Mouse (Mus musculus): Measurements from ENCODE around the gene B3galt4. TPM values are rescaled to one million over a fixed set of nuclear protein-coding genes. Genes with fewer than 3 reads are reported as not detected.

B3galt4 gene
- polyA plus RNA-seq, 1 experiment, result 0.45 TPM

DNA sequence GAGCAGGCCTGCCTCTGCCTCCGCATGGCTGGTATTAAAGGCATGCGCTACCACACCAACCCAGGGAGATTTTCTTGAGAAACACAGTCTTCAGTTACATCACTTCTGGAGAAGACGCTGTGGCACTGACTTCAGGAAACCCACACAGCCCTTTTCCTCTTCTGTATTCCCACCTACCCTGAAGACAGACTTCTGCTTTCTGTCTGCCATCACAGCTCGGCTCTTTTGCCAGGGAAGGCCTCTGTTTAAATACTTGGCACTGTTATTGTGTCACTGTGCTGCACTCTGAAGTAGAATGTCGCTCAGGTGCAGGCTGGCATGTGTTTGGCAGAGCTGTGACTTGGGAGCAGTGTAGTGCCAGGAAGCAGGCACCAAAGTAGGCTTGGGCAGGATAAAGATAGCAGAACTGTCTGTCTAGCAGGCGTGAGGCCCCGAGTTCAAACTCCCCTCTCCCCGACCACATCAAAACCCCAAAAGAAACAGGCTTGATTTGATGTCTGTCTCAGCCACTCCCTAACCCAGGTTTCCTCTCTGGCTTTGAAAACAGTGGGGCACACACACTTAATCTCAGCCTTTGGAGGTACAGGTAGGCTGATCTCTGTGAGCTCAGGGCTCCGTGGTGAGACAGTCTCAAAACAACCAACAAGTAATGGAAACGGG lies 3.7 kb downstream of the B3galt4 start:
- no peaks in the 10 kb centered on the region for H3K27me3 ChIP-seq (ENCODE audit: control insufficient read depth)
- peaks cover 88% of the 10 kb centered on the region for H3K36me3 ChIP-seq (ENCODE audit: control insufficient read depth)
- H3K4me3 ChIP-seq (replicated peaks), result no peak overlapping the region
- no peak for TF ChIP-seq GATA1 (IDR thresholded peaks at IDR 0.05; ENCODE audit: low read length)
- no peak for TF ChIP-seq TAL1 (IDR thresholded peaks at IDR 0.05; ENCODE audit: low read length)
- no peaks in the 10 kb centered on the region for H3K9me3 ChIP-seq (ENCODE audit: control insufficient read depth, low read length)
- H3K4me1 ChIP-seq (ENCODE audit: control insufficient read depth), result peaks cover 46% of the 10 kb centered on the region

- peaks cover 61% of the 10 kb centered on the region for H3K36me3 ChIP-seq (ENCODE audit: control insufficient read depth)
- no peak overlapping the region for H3K4me3 ChIP-seq (replicated peaks)
- H3K9me3 ChIP-seq (ENCODE audit: control insufficient read depth, low read length), result no peaks in the 10 kb centered on the region
- H3K4me1 ChIP-seq (ENCODE audit: control insufficient read depth), result peaks cover 38% of the 10 kb centered on the region
- H3K27me3 ChIP-seq (ENCODE audit: control insufficient read depth), result no peaks in the 10 kb centered on the region
- TF ChIP-seq GATA1 (IDR thresholded peaks at IDR 0.05; ENCODE audit: low read length), result no peak
- no peak for TF ChIP-seq TAL1 (IDR thresholded peaks at IDR 0.05; ENCODE audit: low read length)
Measured at GRCm38 (mm10) chr17:33943454-33943853, 7.8 kb downstream of the B3galt4 start.

GRCm38 (mm10) chr17:33941381-33941780 lies 9.9 kb downstream of the B3galt4 start:
- H3K4me3 ChIP-seq (replicated peaks), result peak overlapping the region; percentile 96
- TF ChIP-seq GATA1 (IDR thresholded peaks at IDR 0.05; ENCODE audit: low read length) (no peak), TAL1 (IDR thresholded peaks at IDR 0.05; ENCODE audit: low read length) (no peak)
- H3K27me3 ChIP-seq (ENCODE audit: control insufficient read depth), result no peaks in the 10 kb centered on the region
- H3K36me3 ChIP-seq (ENCODE audit: control insufficient read depth), result peaks cover 61% of the 10 kb centered on the region
- H3K9me3 ChIP-seq (ENCODE audit: control insufficient read depth, low read length), result no peaks in the 10 kb centered on the region
- H3K4me1 ChIP-seq (ENCODE audit: control insufficient read depth), result peaks cover 44% of the 10 kb centered on the region

DNA sequence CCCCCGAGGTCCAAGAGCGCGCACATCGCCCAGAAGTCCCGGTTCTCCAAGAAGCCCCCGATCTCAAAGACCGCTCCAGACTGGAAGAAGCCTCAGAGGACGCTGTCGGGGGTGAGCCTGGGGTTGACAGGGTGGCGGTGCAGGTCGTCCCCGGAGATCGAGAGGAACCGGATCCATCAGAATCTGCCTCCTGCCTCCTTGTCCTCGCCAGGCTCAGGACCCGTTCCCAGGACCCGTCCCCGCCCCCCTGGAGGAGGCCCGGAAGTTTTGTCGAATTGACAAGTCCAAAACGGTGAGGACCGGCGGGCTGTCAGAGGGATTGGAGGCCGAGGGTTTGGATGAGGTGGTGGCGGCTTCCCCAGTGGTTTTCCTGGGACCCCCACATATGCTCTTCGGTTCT lies 10.3 kb downstream of the B3galt4 start:
- H3K4me1 ChIP-seq (ENCODE audit: control insufficient read depth), result peaks cover 46% of the 10 kb centered on the region
- peaks cover 57% of the 10 kb centered on the region for H3K36me3 ChIP-seq (ENCODE audit: control insufficient read depth)
- no peaks in the 10 kb centered on the region for H3K9me3 ChIP-seq (ENCODE audit: control insufficient read depth, low read length)
- TF ChIP-seq TAL1 (IDR thresholded peaks at IDR 0.05; ENCODE audit: low read length), result no peak
- TF ChIP-seq GATA1 (IDR thresholded peaks at IDR 0.05; ENCODE audit: low read length), result no peak
- H3K4me3 ChIP-seq (replicated peaks), result peak overlapping the region; percentile 96
- H3K27me3 ChIP-seq (ENCODE audit: control insufficient read depth), result no peaks in the 10 kb centered on the region

DNA sequence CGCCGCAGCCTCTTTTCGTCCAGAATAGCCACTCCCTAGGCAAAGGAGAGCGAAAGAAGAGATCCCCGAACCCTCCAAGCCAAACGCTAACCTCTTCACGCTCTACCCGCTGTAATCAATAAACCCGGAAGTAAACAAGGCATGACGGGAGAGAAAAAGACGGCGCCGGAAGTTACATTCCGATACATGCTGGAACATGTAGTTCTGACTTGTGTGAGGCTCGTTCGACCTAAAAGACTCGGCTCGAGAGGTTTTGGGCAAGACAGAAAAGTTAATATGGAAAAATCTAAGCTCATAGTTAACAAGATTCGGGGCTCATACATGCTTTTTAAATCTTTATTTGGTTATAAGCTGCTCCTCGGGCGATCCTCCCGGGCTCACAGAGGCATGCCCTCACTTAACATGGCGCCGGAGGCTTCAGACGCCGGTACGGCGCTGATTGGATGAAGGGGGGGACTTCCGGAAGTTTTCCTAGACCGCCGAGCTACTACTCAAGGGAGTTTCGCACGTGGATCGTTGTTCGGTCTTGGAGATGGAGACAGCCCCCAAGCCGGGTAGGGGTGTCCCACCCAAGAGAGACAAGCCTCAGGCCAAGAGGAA lies 11.0 kb downstream of the B3galt4 start, which contains the start of the genes Pfdn6 and Wdr46:
Gene Pfdn6, minus strand, starts transcription at position 138 of the 600 bp plus-strand sequence.
Gene Wdr46, plus strand, starts transcription at position 455 of the 600 bp plus-strand sequence.
- H3K27me3 ChIP-seq (ENCODE audit: control insufficient read depth), result no peaks in the 10 kb centered on the region
- no peak for TF ChIP-seq GATA1 (IDR thresholded peaks at IDR 0.05; ENCODE audit: low read length)
- no peak for TF ChIP-seq TAL1 (IDR thresholded peaks at IDR 0.05; ENCODE audit: low read length)
- peaks cover 58% of the 10 kb centered on the region for H3K36me3 ChIP-seq (ENCODE audit: control insufficient read depth)
- no peaks in the 10 kb centered on the region for H3K9me3 ChIP-seq (ENCODE audit: control insufficient read depth, low read length)
- peaks cover 53% of the 10 kb centered on the region for H3K4me1 ChIP-seq (ENCODE audit: control insufficient read depth)
- peak within 1 kb of the TSS; percentile 96 for H3K4me3 ChIP-seq (replicated peaks)

DNA sequence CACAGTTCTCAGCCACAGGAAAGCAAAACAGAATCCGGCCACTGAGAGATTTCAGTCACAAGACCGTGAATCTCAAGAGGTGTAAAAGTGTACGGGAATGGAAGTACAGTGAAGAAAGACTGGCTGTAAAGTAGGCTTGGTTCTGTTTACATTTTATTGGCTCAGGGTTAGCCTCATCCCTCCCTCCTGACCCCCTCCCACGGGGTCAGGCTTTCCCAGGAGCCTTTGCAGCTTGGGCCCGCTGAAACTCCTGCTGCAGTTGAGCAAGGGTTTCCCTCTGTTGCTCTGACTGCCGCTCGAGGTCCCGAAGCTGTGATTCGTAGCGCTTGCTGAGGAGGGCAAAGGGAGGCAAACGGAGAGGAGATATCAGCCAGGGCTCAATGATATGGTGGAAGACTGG lies 12.5 kb downstream of the B3galt4 start:
- Histone ChIP-seq H3K4me3 (replicated peaks) (peak overlapping the region; percentile 96), H3K36me3 (ENCODE audit: control insufficient read depth) (peaks cover 52% of the 10 kb centered on the region)

GRCm38 (mm10) chr17:33936993-33937392 lies 14.3 kb downstream of the B3galt4 start:
- Histone ChIP-seq H3K27me3 (ENCODE audit: control insufficient read depth) (no peaks in the 10 kb centered on the region), H3K4me1 (ENCODE audit: control insufficient read depth) (peaks cover 66% of the 10 kb centered on the region), H3K9me3 (ENCODE audit: control insufficient read depth, low read length) (peaks cover 11% of the 10 kb centered on the region), H3K4me3 (replicated peaks) (no peak overlapping the region), H3K36me3 (ENCODE audit: control insufficient read depth) (peaks cover 57% of the 10 kb centered on the region)
- no peak for TF ChIP-seq TAL1 (IDR thresholded peaks at IDR 0.05; ENCODE audit: low read length)
- TF ChIP-seq GATA1 (IDR thresholded peaks at IDR 0.05; ENCODE audit: low read length), result no peak

More for the DNA sequence above, 12.5 kb downstream of the B3galt4 start:
- H3K9me3 ChIP-seq (ENCODE audit: control insufficient read depth, low read length), result no peaks in the 10 kb centered on the region
- H3K4me1 ChIP-seq (ENCODE audit: control insufficient read depth), result peaks cover 62% of the 10 kb centered on the region
- no peaks in the 10 kb centered on the region for H3K27me3 ChIP-seq (ENCODE audit: control insufficient read depth)
- no peak for TF ChIP-seq TAL1 (IDR thresholded peaks at IDR 0.05; ENCODE audit: low read length)
- no peak for TF ChIP-seq GATA1 (IDR thresholded peaks at IDR 0.05; ENCODE audit: low read length)

GRCm38 (mm10) chr17:33935422-33936055 lies 15.7 kb downstream of the B3galt4 start:
- Histone ChIP-seq H3K27me3 (ENCODE audit: control insufficient read depth) (peaks cover 1% of the 10 kb centered on the region; the same call in 1 of the 2 replicates), H3K4me1 (ENCODE audit: control insufficient read depth) (peaks cover 64% of the 10 kb centered on the region), H3K4me3 (replicated peaks) (no peak overlapping the region), H3K9me3 (ENCODE audit: control insufficient read depth, low read length) (peaks cover 11% of the 10 kb centered on the region), H3K36me3 (ENCODE audit: control insufficient read depth) (peaks cover 57% of the 10 kb centered on the region)
- TF ChIP-seq GATA1 (IDR thresholded peaks at IDR 0.05; ENCODE audit: low read length) (no peak), TAL1 (IDR thresholded peaks at IDR 0.05; ENCODE audit: low read length) (no peak)

GRCm38 (mm10) chr17:33932970-33933369 lies 18.3 kb downstream of the B3galt4 start:
- no peak for TF ChIP-seq GATA1 (IDR thresholded peaks at IDR 0.05; ENCODE audit: low read length)
- no peak for TF ChIP-seq TAL1 (IDR thresholded peaks at IDR 0.05; ENCODE audit: low read length)

More at GRCm38 (mm10) chr17:33932970-33933369, 18.3 kb downstream of the B3galt4 start:
- Histone ChIP-seq H3K36me3 (ENCODE audit: control insufficient read depth) (peaks cover 45% of the 10 kb centered on the region), H3K9me3 (ENCODE audit: control insufficient read depth, low read length) (peaks cover 11% of the 10 kb centered on the region), H3K4me3 (replicated peaks) (no peak overlapping the region), H3K27me3 (ENCODE audit: control insufficient read depth) (peaks cover 2% of the 10 kb centered on the region; the same call in 1 of the 2 replicates), H3K4me1 (ENCODE audit: control insufficient read depth) (peaks cover 71% of the 10 kb centered on the region)

Data from erythroblast, embryonic 14.5 days (primary cell).